Mouse (Mus musculus) frontal cortex, postnatal 14 days (tissue): ENCODE data around the gene Pak6.

Experiments
- DNase-seq, 2 experiments: peaks; one replicate each; pipeline ENCODE4 v3.0.0; 2022; ENCODE audit warnings: low spot score in 2 of 2

The Pak6 gene

DNA sequence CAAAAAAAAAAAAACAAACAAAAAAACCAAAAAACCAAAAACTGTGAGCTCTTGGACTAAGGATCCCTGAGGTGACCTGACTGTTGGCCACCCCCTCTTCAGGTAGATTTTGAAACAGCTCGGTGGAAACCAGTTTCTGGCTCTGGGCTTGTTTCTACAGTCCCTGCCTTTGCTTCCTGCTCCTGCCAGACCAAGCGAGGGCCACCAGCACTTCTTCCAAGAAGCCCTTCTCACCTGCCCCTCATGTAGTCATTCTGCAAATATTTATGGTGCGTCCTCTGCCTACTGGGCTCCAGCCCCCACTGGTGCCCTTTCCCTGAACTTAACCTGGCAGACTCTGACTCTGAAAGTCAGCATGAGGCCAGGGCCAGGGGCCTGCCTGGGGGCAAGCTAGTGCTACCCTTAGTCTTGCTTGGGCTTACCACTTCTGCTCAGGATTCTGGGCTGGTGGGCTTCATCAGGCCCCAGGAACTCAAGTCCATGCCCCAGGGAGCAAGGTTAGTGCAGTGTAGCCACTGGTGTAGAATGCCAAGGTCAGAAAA lies 1.9 kb downstream of the Pak6 start:
- DNase-seq = no peak

DNA sequence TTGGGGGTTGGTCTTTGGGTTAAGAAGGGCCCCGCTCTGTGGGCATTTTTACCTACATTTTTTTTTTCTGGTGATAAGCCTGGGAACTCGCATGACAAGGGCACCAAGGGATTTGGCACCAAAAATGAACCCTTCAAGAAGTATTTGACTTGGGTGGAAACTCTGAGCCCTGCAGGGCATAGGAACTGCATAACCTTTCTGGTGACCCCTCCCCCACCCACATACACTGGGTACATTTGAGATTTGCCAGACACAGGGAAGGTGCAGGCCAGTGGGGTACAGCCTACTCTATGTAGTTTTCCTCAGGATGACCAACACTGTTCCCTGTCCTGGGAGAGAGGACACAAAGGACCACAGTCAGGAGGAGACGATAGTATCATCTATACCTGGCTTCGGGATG lies 2.5 kb downstream of the Pak6 start:
- no peak for DNase-seq

DNA sequence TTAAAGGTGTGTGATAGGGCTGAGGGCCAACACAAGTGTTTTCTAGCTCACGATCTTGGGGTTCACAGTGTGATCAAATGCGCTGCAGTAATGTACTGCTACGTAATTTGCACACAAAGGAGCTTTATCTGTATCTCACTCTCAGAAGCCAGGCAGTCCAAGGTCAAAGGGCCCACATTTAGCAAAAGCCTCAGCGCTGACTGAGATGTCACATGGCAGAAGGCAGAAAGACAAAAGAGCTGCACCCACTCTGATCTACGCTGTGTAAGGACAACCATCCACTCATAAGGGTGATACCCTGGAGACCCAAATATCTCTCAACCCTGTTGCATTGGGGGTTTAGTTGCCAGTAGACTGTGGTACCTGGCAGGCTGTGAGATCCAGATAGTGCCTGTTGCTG lies 4.1 kb downstream of the Pak6 start:
- no peak for DNase-seq

DNA sequence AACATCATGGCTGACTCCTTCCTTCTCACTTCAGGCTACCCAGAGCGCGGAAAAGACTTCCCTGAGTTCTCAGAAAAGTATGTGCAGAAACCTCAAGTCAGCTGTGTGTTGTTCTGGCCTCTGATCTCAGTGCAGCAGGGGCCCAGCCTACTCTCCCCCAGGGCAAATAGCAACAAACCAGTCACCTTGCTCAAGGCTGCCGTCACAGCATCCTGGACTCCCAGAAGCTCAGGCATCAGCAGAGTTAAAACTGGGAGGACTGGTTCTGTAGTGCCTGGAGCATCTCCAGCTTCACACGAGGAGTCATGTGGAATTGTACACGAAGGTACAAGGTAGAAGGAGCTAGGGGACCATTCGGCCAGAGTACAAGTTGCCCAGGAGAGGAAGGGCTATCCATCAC lies 6.1 kb downstream of the Pak6 start:
- DNase-seq = no peak

DNA sequence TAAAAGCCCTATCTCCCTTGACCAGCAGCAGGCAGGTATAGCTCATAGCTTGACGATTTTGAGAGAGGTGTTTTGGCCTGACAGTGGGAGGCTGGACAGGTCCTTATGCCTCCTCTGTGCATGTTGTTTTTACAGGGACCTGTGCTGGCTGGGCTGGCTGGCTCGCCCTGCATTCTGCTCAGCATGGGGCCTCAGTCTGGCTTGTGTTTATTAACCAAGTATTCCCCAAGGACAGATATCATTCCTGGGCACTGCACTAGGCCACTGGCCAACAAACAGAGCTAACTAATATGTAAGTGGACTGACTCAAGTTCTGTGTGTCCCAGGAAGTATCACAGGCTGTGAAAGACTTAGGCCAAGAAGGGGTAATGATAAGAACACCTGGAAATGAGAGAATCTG lies 6.7 kb downstream of the Pak6 start:
- no peak for DNase-seq

DNA sequence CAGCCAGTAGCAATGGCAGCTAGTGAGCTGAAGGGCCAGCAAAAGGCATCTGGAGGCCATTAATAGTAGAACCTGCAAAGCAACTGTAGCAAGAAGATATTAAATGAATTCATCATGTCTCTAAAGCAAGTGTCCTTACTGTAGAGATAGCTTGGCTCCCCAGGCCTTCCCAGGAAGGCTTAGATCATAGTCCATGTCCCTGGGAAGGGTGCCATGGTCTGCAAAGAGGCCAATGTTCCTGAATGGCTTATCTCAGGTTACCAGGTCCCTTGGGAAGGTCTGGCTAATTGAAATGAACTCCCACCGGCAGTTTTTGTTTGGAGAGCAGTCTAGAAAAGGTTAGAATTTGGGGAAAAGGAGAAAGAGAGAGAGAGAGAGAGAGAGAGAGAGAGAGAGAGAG lies 8.6 kb downstream of the Pak6 start:
- no peak for DNase-seq

DNA sequence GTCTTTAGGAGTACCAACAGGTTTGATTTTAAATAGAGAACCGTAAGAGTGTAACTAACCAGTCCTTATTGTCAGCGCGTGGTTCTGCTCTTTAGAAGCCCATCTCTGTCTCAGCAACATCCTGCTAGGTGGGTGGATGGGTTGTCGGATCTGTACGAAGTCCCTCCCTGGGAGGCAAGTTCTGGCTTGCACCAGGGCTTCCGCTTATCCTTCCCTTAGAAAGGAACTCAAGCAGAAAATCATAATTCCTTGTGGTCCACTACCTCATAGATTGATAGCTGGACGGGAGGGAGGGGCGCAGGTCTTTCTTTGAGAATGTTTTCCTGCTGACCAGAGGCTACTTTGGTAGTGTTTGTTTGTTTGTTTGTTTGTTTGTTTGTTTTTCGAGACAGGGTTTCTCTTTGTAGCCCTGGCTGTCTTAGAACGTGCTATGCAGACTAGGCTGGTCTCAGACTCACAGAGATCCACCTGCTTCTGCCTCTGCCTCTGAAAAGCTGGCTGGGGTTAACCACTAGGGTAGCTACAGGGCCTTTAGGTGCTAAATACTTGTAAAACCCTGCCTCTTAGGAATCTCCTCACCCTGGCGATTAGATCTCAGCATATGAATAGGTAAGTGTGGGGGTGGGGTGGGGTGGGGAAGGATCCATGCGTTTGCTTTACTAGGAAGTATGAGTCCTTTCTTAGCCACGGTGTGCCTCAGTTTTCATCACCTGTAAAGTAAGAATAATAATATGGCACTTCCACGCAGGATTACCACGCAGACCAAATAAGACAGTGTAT lies 10.8 kb downstream of the Pak6 start:
- DNase-seq = no peak

DNA sequence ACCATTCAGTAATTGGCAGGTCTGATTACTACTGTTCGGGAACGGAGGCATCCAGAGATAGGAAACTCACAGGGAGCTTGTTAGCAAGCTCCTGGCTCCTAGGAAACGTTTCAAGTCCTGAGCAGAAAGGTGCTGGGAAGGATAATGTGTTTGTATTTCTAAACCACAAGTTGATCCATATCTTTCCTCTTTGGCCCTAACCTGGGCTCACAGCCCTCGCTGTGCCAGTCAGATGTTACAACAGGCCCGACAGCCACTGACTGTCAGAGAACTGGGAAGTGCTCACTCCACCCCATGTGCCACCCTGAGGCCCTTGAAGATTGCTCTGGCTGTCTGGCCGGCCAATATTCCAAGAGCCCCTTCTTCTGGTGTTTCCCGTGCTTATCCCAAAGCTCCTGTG lies 11.4 kb downstream of the Pak6 start:
- DNase-seq = no peak

DNA sequence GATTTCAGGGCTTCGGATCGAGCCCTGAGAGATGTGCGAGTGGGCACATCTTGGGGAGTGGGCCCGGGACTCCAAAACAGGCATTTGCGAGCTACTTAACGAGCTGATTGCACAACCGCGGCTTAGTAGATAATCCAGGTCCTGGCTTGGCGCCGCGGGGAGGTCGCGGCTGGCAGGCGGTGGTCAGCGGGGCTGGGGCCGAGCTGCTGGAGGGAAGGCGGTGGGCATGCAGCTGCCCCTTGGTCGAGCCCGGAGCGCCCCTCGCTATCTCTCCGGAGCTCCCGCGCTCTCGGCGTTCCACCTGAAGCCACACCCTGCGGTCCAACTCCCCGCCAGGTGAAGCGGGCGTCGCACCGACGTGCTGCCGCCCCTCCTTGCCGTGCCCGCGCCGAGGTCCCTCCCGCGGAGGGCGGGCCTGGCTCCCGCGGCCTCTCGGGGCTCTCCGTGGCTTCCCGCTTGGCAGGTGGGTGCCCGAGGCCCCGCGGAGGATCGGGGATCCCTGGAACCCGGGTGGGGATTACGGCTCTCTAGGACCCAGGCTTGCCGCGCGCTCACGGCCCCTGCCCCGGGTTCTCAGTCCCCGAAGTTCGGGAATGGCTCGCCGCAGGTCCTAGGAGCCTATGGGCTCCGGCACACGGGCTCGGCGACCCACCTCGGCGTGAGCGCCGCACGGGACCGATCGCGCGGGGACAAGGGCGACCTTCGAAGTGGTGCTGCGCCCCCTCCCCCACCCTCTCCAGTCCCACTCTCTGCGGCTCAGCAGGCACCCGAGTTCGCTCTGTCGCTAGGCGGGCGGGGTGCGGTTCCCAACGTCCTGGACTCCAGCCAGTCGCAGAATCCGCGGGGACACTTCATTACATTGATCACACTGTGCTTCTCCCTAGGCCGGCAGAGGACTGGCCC lies 14.0 kb downstream of the Pak6 start:
- no peak for DNase-seq

DNA sequence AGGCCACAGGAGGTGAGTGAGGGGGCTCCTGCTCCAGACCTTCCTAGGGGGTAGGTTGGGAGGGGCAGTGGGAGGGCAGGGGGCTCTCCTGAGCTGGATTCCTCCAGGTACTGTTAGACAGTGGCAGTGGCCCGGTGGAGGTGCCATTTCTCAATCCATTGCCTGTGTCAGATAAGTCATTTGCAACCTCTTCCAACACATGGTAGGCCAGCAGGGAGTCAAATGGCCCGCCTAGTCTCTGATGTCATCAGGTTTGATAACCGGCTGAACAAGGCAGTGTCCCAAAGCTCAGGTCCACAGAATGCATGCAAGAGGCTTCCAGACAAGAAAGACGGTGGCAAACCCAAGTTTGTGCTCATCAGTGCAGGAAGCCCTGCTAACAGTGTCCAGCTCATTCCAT lies 14.7 kb downstream of the Pak6 start:
- DNase-seq = no peak

DNA sequence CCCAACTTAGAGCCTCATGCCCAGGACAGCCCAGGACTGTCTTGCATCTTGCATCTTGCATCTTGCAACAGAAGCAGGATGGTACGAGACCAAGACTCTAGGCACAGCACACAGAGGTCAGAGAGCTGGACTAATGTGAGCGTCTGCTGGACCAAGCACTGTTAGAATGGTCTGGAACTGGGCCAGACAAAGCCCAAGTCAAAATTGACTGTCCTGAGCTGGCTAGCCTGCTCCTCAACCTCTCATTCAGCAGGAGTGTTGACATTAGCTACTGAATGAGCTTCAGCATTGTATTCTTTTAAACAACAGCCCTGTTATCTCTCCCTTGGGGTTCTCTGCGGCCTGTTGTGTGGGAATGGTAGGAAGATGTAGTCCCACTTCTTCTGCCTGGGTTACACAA lies 16.5 kb downstream of the Pak6 start:
- no peak for DNase-seq

DNA sequence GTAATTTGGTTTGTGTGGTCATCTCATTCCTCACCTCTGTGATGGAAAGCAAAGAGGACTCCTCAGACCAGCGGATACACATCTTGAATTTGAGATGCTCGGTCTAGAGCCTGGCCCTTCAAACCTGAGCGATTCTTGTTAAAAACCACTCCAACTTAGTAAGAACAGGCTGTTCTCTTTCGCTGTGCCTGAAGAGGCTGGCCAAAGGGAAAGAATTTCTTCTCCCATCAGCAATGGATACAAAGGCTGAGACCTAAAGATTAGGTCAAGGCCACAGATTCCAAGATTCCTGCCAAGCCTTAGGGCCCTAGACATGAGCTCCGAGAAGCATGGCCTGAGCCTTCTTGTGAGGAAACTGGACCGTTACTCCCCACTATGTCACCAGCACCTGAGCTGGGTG lies 17.8 kb downstream of the Pak6 start:
- no peak for DNase-seq

DNA sequence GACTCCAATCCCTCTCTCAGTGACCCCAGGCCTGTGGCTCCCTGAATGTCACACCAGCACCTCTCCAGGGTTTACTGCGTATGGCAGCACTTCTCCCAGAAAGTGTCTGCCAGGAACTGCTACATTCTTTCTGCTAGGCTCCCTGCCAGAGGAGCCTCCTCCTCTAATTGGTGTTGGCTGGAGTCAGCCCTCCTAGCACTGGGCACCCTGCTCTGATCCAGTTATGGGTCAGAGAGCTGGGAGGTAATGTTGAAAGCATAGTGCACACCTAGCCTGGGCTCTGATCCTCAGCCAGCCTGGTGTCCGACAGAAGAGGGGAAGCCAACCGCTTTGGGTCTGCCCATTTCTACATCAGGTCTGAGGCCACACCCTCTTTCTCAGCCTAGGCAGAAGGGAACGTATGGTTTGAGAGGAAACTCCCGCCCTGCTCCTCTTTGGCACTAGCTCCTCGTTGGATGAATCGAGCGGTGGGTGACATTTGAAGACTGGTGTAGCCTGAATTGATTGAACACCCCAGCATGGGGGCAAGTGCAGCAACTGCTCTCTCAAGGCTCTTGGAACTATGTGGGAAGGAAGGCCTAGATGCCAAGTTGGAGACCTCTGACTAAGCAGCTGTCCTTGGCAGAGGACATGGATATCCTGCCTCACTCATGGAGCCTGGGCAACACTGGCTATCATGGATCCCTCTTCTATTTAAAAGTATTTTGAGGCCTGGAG lies 19.6 kb downstream of the Pak6 start:
- no peak for DNase-seq

DNA sequence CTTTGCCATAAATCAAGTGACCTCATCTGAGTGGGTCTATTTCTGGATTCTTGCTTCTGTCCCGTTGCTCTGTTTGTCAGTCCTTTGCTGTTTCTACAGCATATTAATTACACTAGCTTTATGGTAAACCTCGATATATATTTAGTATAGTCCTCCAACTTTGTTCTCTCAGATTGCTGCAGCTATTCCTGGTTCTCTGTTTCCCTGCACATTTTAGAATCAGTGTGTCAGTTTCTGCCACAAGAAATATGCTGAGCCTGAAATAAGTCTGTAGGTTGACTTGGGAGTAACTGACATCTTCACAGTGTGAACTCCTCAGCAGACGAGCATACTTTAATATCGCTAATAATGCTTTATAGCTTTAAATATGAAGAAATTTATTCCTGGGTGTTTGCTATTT lies 22.0 kb downstream of the Pak6 start:
- DNase-seq = no peak

DNA sequence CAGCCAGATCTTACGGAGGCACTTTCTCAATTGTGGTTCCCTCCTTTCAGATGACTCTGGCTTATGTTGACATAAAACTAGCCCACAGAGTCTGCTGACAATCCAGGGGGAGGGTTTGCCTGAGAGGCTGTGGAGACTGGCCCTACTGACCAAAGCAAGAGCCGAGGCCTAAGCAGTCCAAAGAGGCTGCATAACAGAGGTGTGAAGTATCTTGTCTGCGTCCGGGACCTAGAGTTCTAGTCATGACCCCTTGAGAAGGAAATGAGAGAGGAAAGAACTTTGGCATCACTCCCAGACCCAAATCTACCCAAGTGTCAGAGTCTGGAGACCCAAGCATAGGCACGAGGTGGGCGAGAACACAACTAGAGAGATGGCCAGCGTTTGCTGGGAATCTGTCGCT lies 23.6 kb downstream of the Pak6 start:
- DNase-seq = no peak

DNA sequence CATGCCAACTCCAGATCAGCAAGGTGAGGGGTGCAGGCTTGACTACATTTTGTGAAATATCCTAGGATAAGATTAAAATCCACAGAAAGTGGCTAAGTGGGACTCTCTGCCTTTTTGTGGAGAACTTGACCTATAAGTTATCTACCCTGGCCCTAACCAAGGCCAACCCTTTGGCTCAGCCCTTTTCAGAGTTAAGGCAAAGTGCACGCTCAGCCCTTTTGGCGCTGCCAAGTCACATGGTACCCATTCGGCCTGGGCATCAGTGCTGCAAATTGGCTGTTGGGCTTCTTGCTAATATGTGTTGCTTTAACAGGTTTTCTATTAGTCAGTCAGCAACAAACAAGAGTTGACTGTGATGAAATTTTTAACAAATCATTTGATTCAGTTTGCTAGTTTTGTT lies 24.7 kb downstream of the Pak6 start:
- no peak for DNase-seq

DNA sequence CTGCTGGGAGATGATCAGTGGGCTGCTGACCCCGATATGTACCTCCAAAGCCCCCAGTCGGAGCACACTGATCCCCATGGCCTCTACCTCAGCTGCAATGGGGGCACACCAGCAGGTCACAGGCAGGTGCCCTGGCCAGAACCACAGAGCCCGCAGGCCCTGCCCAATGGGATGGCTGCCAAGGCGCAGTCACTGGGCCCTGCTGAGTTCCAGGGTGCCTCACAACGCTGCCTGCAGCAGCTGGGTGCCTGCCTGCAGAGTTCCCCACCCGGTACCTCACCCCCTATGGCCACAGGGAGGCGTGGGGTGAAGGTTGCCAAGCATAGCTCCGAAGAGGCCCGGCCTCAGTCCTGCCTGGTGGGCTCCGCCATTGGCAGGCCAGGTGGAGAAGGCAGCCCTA lies 26.8 kb downstream of the Pak6 start:
- no peak for DNase-seq

DNA sequence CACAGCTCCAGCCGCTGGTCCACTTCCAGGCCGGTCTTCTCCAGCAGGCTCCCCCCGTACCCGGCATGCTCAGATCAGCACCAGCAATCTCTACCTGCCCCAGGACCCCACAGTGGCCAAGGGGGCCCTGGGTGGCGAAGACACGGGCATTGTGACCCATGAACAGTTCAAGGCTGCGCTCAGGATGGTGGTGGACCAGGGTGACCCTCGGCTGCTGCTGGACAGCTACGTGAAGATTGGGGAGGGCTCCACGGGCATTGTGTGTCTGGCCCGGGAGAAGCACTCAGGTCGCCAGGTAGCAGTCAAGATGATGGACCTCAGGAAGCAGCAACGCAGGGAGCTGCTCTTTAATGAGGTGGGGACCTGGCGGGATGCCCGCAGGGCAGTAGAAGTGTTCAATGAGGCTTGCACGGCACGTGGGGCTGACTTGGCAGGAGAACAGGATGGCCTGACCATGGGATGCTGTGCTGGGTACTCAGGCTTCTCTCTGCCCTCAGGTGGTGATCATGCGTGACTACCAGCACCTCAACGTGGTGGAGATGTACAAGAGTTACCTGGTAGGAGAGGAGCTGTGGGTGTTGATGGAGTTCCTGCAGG lies 30.4 kb downstream of the Pak6 start:
- no peak for DNase-seq

DNA sequence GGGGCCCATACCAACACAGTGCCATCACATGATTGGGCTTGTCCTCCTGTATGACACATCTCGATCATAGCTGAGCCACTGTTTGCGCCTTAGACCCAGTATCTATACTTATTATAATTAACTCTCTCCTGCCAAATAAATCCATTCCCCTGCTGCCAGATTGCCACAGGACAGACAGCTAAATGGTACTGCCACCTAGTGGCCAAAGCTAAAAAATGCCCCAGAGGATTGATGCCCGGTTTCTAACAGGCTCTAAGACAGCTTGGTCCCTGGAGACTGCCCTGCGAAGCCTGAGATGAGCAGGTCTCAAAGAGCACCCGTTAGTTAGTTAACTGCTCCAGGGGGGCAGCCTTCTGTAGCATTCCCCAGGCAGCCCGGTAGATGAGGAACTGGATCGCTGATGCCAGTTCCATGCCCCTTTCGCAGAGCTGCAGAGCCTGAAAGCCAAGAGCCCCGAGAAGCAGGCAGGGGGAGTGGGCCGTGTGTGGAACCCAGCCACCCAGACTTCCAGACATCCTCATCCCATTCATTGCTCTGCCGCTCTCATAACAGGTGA lies 32.7 kb downstream of the Pak6 start:
- DNase-seq = peak in 1 of 2 experiments; percentile 63

DNA sequence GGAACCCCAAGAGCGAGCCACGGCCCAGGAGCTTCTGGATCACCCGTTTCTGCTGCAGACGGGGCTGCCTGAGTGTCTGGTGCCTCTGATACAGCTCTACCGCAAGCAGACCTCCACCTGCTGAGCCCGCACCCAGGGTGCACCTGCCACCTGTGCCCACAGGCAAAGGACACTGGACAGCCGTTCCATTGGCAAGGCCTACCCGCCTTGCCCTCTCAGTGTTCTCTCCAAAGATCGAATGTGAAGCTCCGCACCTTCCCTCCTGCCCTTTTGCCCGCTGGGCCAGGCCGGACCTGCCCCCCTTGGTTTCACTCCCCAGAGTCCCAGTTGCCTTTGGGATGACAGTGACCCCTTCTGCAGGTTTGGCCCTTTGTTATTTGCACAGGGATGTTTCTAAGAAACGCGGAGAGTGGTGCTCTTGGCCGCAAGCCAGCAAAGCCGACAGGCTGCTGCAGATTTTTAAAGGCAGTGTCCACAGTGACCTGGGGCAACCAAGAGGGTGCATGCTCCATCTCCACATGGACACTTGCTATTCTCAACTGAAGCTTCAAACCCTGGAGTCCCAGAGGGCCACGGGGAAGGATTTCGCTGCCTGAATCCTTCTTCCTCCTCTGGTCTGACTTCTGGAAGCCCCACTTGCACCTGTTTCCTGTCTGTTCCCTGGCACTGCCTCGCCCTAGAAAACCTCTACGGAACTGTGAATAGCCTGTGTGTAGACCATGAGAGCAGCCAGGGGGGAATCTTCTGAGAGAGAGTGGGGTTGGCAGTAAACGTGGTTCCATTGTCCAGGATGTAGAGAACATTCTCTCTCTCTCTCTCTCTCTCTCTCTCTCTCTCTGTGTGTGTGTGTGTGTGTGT lies 33.6 kb downstream of the Pak6 start:
- no peak for DNase-seq
